Mouse (Mus musculus): Measurements from ENCODE around the gene Flt3l. TPM values are rescaled to one million over a fixed set of nuclear protein-coding genes. Genes with fewer than 3 reads are reported as not detected.

Flt3l gene
- polyA plus RNA-seq, 1 experiment from 2014 or later: 2.5 TPM

DNA sequence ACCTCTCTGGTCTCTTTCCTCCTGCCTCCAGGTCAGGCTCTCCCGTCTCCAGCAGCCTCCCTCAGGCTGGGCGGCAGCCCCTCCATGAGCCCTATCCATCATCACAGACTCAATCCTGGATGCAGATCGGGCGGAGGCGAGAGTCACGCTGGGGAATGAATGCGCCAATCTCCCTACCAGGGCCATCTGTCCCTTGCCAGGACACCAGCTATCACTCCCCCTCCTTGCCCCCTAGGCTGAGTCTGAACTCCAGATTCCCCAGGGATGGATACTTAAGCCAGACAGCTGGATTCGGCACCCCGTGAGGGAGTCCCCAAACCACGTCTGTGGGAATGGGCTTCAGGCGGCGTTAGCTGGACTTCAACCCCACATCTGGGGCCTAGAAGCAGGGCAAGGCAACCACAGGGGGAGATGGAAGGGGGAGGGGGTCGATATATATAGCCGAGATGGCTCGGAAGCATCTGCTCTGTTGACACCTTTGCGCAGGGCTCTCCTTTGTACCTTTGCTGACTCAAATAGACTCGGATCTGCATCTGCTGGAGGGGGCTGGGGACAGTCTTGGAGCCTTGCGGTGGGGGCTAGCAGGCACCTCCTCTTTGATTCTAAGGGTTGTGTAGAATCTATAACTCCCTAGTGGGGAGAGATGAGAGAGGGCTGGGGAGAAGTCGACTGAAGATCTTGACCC is 31.7 kb upstream of the Flt3l start:
- Histone ChIP-seq H3K4me2 (no peak overlapping the region), H3K4me1 (ENCODE audit: control insufficient read depth, insufficient read depth, low read length) (0 out of 2 replicates have a peak, but pooled peaks cover 6% of the 10 kb centered on the region), H3K27ac (ENCODE audit: low read depth, low read length) (no peak overlapping the region), H3K9ac (ENCODE audit: low read depth, low read length) (no peak overlapping the region), H3K36me3 (ENCODE audit: control insufficient read depth, insufficient read depth, low read length) (no peaks in the 10 kb centered on the region), H3K4me3 (ENCODE audit: low read depth, low read length) (no peak overlapping the region), H3K9me3 (replicated peaks; ENCODE audit: control insufficient read depth, low read length) (peaks cover 25% of the 10 kb centered on the region), H3K27me3 (ENCODE audit: control insufficient read depth, insufficient read depth, low read length) (peaks cover 79% of the 10 kb centered on the region)
- ATAC-seq (replicated peaks; ENCODE audit: insufficient number of reproducible peaks, low FRiP score, low TSS enrichment): no peak
- 2% methylated on average over 19 of the region's 19 CpGs for WGBS (ENCODE audit: insufficient replicate concordance)

DNA sequence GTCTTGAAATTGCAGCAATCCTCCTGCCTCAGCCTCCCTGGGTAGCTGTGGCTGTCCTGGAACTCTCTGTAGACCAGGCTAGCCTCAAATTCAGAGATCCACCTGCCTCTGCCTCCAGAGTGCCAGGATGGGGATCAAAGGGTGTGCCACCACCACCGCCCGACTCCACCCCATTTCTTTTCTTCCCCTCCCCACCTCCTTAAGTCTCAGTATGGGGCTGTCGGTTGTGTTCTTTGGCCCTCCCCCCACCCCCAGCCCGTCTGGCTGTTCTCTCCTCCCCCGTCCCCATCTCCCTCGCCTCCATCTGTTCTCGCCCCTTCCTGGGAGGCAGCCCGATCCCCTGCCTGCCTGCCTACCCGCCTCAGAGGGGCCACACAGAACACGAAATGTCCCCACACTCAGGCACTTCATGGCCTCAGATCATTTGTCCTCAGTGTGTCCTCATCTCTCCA is 30.7 kb upstream of the Flt3l start:
- Histone ChIP-seq H3K36me3 (ENCODE audit: control insufficient read depth, insufficient read depth, low read length) (no peaks in the 10 kb centered on the region), H3K4me3 (ENCODE audit: low read depth, low read length) (no peak overlapping the region), H3K9me3 (replicated peaks; ENCODE audit: control insufficient read depth, low read length) (peaks cover 25% of the 10 kb centered on the region), H3K27ac (ENCODE audit: low read depth, low read length) (no peak overlapping the region), H3K27me3 (ENCODE audit: control insufficient read depth, insufficient read depth, low read length) (peaks cover 78% of the 10 kb centered on the region), H3K4me2 (no peak overlapping the region), H3K9ac (ENCODE audit: low read depth, low read length) (no peak overlapping the region), H3K4me1 (ENCODE audit: control insufficient read depth, insufficient read depth, low read length) (0 out of 2 replicates have a peak, but pooled peaks cover 6% of the 10 kb centered on the region)
- 21% methylated on average over 10 of the region's 10 CpGs for WGBS (ENCODE audit: insufficient replicate concordance)
- no peak for ATAC-seq (replicated peaks; ENCODE audit: insufficient number of reproducible peaks, low FRiP score, low TSS enrichment)

DNA sequence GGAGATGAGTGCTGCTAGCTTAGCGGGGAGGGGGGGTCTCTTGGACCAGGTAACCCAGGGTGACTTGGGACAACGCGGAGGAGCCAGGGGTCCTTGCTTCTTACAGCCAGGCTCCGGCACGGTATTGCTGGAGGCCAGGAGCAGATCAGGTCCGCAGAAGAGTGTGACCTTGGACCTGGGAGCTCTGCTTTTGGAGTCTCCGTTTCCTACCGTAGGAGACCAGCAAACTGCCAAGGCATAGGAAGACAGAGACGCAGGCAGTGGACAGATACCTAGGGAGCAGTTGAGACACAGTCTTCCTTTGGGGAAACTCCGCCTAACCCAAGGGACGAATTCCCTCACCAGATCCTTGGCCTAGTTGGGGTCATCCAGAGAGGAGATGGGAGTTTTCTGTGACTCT is 29.5 kb upstream of the Flt3l start:
- no peak for ATAC-seq (replicated peaks; ENCODE audit: insufficient number of reproducible peaks, low FRiP score, low TSS enrichment)
- Histone ChIP-seq H3K4me3 (ENCODE audit: low read depth, low read length) (no peak overlapping the region), H3K9me3 (replicated peaks; ENCODE audit: control insufficient read depth, low read length) (peaks cover 20% of the 10 kb centered on the region), H3K9ac (ENCODE audit: low read depth, low read length) (no peak overlapping the region), H3K4me2 (no peak overlapping the region), H3K27ac (ENCODE audit: low read depth, low read length) (no peak overlapping the region), H3K4me1 (ENCODE audit: control insufficient read depth, insufficient read depth, low read length) (0 out of 2 replicates have a peak, but pooled peaks cover 6% of the 10 kb centered on the region), H3K36me3 (ENCODE audit: control insufficient read depth, insufficient read depth, low read length) (no peaks in the 10 kb centered on the region), H3K27me3 (ENCODE audit: control insufficient read depth, insufficient read depth, low read length) (peaks cover 78% of the 10 kb centered on the region)
- 44% methylated on average over 11 of the region's 11 CpGs for WGBS (ENCODE audit: insufficient replicate concordance)

DNA sequence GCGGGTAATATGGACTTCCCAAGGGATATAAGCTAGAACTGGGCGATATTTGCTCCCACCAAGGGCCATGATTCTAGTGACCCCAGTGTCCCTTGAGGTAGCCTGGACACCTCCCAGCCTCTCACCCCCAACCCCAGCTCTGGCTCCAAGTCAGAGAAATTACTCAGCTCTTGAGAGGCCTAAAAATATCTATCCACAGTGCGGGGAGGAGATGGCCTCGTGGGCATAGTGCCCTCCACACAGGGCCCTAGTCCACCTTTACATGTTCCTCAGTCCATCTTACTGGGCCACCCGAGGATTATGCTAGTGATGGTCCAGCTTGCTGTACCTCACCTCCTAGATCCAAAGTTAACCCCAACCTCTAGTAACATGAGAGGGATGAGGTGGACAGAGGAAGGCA is 28.6 kb upstream of the Flt3l start:
- peaks cover 2% of the 10 kb centered on the region; the same call in 1 of the 2 replicates for H3K36me3 ChIP-seq (ENCODE audit: control insufficient read depth, insufficient read depth, low read length)
- no peak overlapping the region for H3K4me2 ChIP-seq
- peaks cover 13% of the 10 kb centered on the region for H3K9me3 ChIP-seq (replicated peaks; ENCODE audit: control insufficient read depth, low read length)
- H3K27ac ChIP-seq (ENCODE audit: low read depth, low read length): no peak overlapping the region
- no peak overlapping the region for H3K4me3 ChIP-seq (ENCODE audit: low read depth, low read length)
- 60% methylated on average over 5 of the region's 5 CpGs for WGBS (ENCODE audit: insufficient replicate concordance)
- peaks cover 74% of the 10 kb centered on the region for H3K27me3 ChIP-seq (ENCODE audit: control insufficient read depth, insufficient read depth, low read length)
- H3K4me1 ChIP-seq (ENCODE audit: control insufficient read depth, insufficient read depth, low read length): 0 out of 2 replicates have a peak, but pooled peaks cover 6% of the 10 kb centered on the region
- no peak overlapping the region for H3K9ac ChIP-seq (ENCODE audit: low read depth, low read length)
- no peak for ATAC-seq (replicated peaks; ENCODE audit: insufficient number of reproducible peaks, low FRiP score, low TSS enrichment)

DNA sequence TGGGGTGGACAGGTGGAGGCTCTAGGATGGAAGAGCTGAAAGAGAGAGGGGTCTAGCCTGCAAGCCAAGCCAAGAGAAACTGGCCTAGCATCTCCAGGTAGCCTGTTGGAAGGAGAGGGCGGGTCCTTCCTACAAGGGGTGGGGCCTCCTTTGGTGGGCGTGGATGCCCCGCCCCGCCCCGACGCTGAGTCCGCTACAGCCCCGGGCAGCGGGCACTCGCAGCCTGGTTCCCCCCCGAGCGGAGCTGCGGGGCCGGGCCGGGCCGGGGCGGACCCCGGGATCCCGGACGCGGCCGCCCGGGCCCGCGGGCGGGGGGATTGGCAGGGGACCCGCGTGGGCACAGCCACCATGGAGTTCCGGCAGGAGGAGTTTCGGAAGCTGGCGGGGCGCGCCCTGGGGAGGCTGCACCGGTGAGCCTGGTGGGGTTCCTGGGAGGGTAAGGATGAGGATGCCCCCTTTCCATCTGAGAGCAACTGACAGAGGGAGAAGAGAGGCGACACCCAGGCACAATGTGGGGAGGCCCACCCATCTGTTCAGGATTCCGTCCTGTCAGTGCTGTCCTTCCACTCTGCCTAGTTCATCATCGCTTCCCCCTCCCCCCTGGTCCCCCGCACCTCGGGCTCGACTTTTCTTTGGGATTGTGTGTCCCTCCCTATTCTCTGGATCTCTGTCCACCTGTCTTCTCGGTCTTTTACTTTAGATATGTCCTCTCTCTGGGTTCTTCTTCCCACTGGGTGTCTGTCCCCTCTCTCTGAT is 27.7 kb upstream of the Flt3l start, which contains the start of gene Slc17a7:
Slc17a7 (plus strand) TSS at position 215 of the 756 bp plus-strand sequence.
- no peak for ATAC-seq (replicated peaks; ENCODE audit: insufficient number of reproducible peaks, low FRiP score, low TSS enrichment)

DNA sequence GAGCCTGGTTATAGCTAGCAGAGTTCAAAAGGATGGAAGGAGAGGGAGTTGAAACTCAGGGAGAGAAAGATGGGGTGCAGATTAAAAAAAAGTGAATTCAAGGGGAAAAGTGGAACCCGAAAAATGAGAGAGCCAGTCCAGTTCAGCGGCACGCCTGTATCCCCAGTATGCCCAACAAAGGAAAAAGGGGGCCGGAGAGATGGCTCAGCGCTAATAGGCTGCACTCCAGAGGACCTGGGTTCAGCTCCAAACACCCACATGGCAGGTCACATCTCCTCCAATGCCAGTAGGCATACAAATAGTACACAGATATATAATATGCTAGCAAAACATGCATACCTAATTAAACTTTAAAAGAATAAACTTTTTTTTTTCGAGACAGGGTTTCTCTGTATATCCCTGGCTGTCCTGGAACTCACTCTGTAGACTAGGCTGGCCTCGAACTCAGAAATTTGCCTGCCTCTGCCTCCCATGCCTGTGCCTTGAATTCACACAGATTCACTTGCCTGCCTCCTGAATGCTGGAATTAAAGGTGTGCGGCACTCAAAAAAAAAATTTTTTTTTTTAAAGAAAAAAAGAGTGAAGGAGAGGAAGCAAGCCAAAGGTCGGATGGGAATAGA is 26.9 kb upstream of the Flt3l start:
- 66% methylated on average over 9 of the region's 9 CpGs for WGBS (ENCODE audit: insufficient replicate concordance)
- Histone ChIP-seq H3K36me3 (ENCODE audit: control insufficient read depth, insufficient read depth, low read length) (peaks cover 8% of the 10 kb centered on the region; the same call in 1 of the 2 replicates), H3K4me2 (no peak overlapping the region), H3K4me3 (ENCODE audit: low read depth, low read length) (no peak overlapping the region), H3K9ac (ENCODE audit: low read depth, low read length) (no peak overlapping the region), H3K4me1 (ENCODE audit: control insufficient read depth, insufficient read depth, low read length) (0 out of 2 replicates have a peak, but pooled peaks cover 5% of the 10 kb centered on the region), H3K27me3 (ENCODE audit: control insufficient read depth, insufficient read depth, low read length) (peaks cover 57% of the 10 kb centered on the region), H3K27ac (ENCODE audit: low read depth, low read length) (no peak overlapping the region), H3K9me3 (replicated peaks; ENCODE audit: control insufficient read depth, low read length) (no peaks in the 10 kb centered on the region; the same call in 1 of the 2 replicates)
- ATAC-seq (replicated peaks; ENCODE audit: insufficient number of reproducible peaks, low FRiP score, low TSS enrichment): no peak

More for the DNA sequence above, 27.7 kb upstream of the Flt3l start, which contains the start of gene Slc17a7:
- Histone ChIP-seq H3K36me3 (ENCODE audit: control insufficient read depth, insufficient read depth, low read length) (peaks cover 6% of the 10 kb centered on the region; the same call in 1 of the 2 replicates), H3K9me3 (replicated peaks; ENCODE audit: control insufficient read depth, low read length) (peaks cover 4% of the 10 kb centered on the region), H3K4me2 (peak within 1 kb of the TSS; percentile 74), H3K27ac (ENCODE audit: low read depth, low read length) (no peak within 1 kb of the TSS), H3K27me3 (ENCODE audit: control insufficient read depth, insufficient read depth, low read length) (peaks cover 65% of the 10 kb centered on the region), H3K4me1 (ENCODE audit: control insufficient read depth, insufficient read depth, low read length) (0 out of 2 replicates have a peak, but pooled peaks cover 6% of the 10 kb centered on the region), H3K4me3 (ENCODE audit: low read depth, low read length) (peak within 1 kb of the TSS; percentile 48), H3K9ac (ENCODE audit: low read depth, low read length) (no peak within 1 kb of the TSS)
- WGBS (ENCODE audit: insufficient replicate concordance): 3% methylated on average over 37 of the region's 41 CpGs

DNA sequence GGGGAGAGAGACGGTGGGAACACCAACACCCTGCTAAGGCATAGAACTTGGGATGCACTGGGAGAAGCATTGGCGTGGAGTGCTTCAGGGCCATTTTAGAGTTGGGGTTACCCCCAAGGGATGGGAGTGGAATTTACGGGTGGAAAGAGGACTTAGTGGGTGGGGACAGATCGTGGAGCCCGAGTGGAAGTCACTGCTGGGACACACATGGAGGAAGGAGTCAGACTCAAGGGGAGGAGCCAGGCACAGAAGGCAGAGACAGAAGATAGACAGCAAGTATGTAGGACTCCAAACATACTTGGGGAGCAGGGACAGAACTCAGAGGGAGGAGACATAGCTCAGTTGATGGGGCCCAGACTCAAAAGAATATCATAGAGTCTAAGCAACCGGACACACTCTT is 26.3 kb upstream of the Flt3l start:
- no peak overlapping the region for H3K9ac ChIP-seq (ENCODE audit: low read depth, low read length)

More for the DNA sequence above, 26.3 kb upstream of the Flt3l start:
- WGBS (ENCODE audit: insufficient replicate concordance): 26% methylated on average over 6 of the region's 6 CpGs
- Histone ChIP-seq H3K4me2 (peak overlapping the region; percentile 66), H3K4me3 (ENCODE audit: low read depth, low read length) (peak overlapping the region; percentile 32), H3K27ac (ENCODE audit: low read depth, low read length) (no peak overlapping the region), H3K9me3 (replicated peaks; ENCODE audit: control insufficient read depth, low read length) (no peaks in the 10 kb centered on the region; the same call in 1 of the 2 replicates), H3K36me3 (ENCODE audit: control insufficient read depth, insufficient read depth, low read length) (peaks cover 8% of the 10 kb centered on the region; the same call in 1 of the 2 replicates), H3K4me1 (ENCODE audit: control insufficient read depth, insufficient read depth, low read length) (no peaks in the 10 kb centered on the region), H3K27me3 (ENCODE audit: control insufficient read depth, insufficient read depth, low read length) (peaks cover 52% of the 10 kb centered on the region)
- no peak for ATAC-seq (replicated peaks; ENCODE audit: insufficient number of reproducible peaks, low FRiP score, low TSS enrichment)

Measured in heart, embryonic 11.5 days (tissue).